Mouse (Mus musculus) limb, embryonic 10.5 days (tissue): ENCODE data around the gene Olfr1417. TPM values are rescaled to one million over a fixed set of nuclear protein-coding genes. Genes with fewer than 3 reads are reported as not detected.

ENCODE experiments used
- DNase-seq: peaks from one replicate; pipeline ENCODE4 v3.0.0-alpha.2; 2017; ENCODE audit warnings: low spot score
- H3K27ac ChIP-seq: fragments of 300-500 bp; sonication (generic); 2 replicates; pipeline ENCODE4 v1.5.1; 2016; ENCODE audit warnings: mild to moderate bottlenecking
- H3K27me3 ChIP-seq: fragments of 300-500 bp; sonication (generic); 2 replicates; pipeline ENCODE4 v1.6.1; 2016; ENCODE audit warnings: low read depth, mild to moderate bottlenecking; ENCODE audit not compliant: poor library complexity, severe bottlenecking
- H3K36me3 ChIP-seq: fragments of 300-500 bp; sonication (generic); 2 replicates; pipeline ENCODE4 v1.6.1; 2016; ENCODE audit warnings: mild to moderate bottlenecking, moderate library complexity
- H3K4me1 ChIP-seq: fragments of 300-500 bp; sonication (generic); 2 replicates; pipeline ENCODE4 v1.6.1; 2016
- H3K4me3 ChIP-seq: fragments of 300-500 bp; sonication (generic); 2 replicates; pipeline ENCODE4 v1.5.1; 2016; ENCODE audit warnings: mild to moderate bottlenecking, moderate library complexity
- H3K9me3 ChIP-seq: fragments of 300-500 bp; sonication (generic); replicated peaks from 2 replicates; pipeline ENCODE4 v1.6.1; 2016; ENCODE audit warnings: mild to moderate bottlenecking
- WGBS: fragments of 180-500 bp; shearing (Covaris S2); methylation state at CpG from one replicate; pipeline ENCODE4 v1.1.7; 2016; 5-methylcytosine and 5-hydroxymethylcytosine counted together
- polyA plus RNA-seq: library from polyadenylated mRNA; unstranded; fragments of >200 nt; fragmentation: Nextera tagmentation; extraction: Ambion mirVana; gene quantifications from 2 replicates; pipeline ENCODE4 v1.2.1, GENCODE M21; 2016

Gene Olfr1417
- polyA plus RNA-seq, 1 experiment from 2014 or later, result not detected

GRCm38 (mm10) chr19:11819143-11819700 is 19.8 kb downstream of the Olfr1417 start, which contains the start of gene Stx3:
Gene Stx3 (minus strand): TSS chr19:11819403.
- peaks cover 16% of the 10 kb centered on the region for H3K4me1 ChIP-seq
- peaks cover 54% of the 10 kb centered on the region for H3K27me3 ChIP-seq
- DNase-seq, result peak; percentile 40
- no peaks in the 10 kb centered on the region for H3K9me3 ChIP-seq
- under 1% methylated on average over 20 of the region's 20 CpGs for WGBS
- H3K36me3 ChIP-seq, result no peaks in the 10 kb centered on the region
- H3K4me3 ChIP-seq, result peak within 1 kb of the TSS; percentile 70
- peak within 1 kb of the TSS; percentile 73 for H3K27ac ChIP-seq

GRCm38 (mm10) chr19:11818199-11819142 is 20.5 kb downstream of the Olfr1417 start:
- Histone ChIP-seq H3K27me3 (peaks cover 54% of the 10 kb centered on the region), H3K27ac (peak overlapping the region; percentile 73), H3K9me3 (no peaks in the 10 kb centered on the region), H3K4me3 (peak overlapping the region; percentile 70), H3K36me3 (no peaks in the 10 kb centered on the region), H3K4me1 (peaks cover 16% of the 10 kb centered on the region)
- DNase-seq, result peak; percentile 66
- under 1% methylated on average over 83 of the region's 83 CpGs for WGBS

GRCm38 (mm10) chr19:11817586-11817985 is 21.4 kb downstream of the Olfr1417 start:
- H3K27ac ChIP-seq, result no peak overlapping the region
- H3K36me3 ChIP-seq, result no peaks in the 10 kb centered on the region
- H3K4me3 ChIP-seq, result peak overlapping the region; percentile 70
- H3K9me3 ChIP-seq, result no peaks in the 10 kb centered on the region
- peaks cover 54% of the 10 kb centered on the region for H3K27me3 ChIP-seq
- 5% methylated on average over 5 of the region's 5 CpGs for WGBS
- peak; percentile 33 for DNase-seq
- peaks cover 16% of the 10 kb centered on the region for H3K4me1 ChIP-seq

- Histone ChIP-seq H3K4me1 (peaks cover 16% of the 10 kb centered on the region), H3K27ac (no peak overlapping the region), H3K27me3 (peaks cover 54% of the 10 kb centered on the region), H3K36me3 (no peaks in the 10 kb centered on the region), H3K4me3 (no peak overlapping the region), H3K9me3 (no peaks in the 10 kb centered on the region)
- DNase-seq, result no peak
- WGBS, result 19% methylated on average over 6 of the region's 6 CpGs
These were observed 22.3 kb downstream of the Olfr1417 start for GRCm38 (mm10) chr19:11816706-11817105.

GRCm38 (mm10) chr19:11814742-11815333 is 24.2 kb downstream of the Olfr1417 start:
- Histone ChIP-seq H3K27me3 (peaks cover 49% of the 10 kb centered on the region), H3K9me3 (no peaks in the 10 kb centered on the region), H3K36me3 (no peaks in the 10 kb centered on the region), H3K4me1 (peaks cover 13% of the 10 kb centered on the region), H3K27ac (no peak overlapping the region), H3K4me3 (no peak overlapping the region)
- no peak for DNase-seq
- whole genome bisulfite sequencing, result 81% methylated on average over 6 of the region's 6 CpGs

GRCm38 (mm10) chr19:11813649-11814048 is 25.4 kb downstream of the Olfr1417 start:
- Histone ChIP-seq H3K4me1 (peaks cover 7% of the 10 kb centered on the region; the same call in 1 of the 2 replicates), H3K27me3 (peaks cover 37% of the 10 kb centered on the region), H3K27ac (no peak overlapping the region), H3K9me3 (no peaks in the 10 kb centered on the region), H3K4me3 (no peak overlapping the region), H3K36me3 (no peaks in the 10 kb centered on the region)
- 27% methylated on average over 8 of the region's 8 CpGs for WGBS
- no peak for DNase-seq

GRCm38 (mm10) chr19:11813136-11813535 is 25.9 kb downstream of the Olfr1417 start:
- Histone ChIP-seq H3K36me3 (no peaks in the 10 kb centered on the region), H3K27me3 (peaks cover 32% of the 10 kb centered on the region), H3K27ac (no peak overlapping the region), H3K4me3 (no peak overlapping the region), H3K9me3 (no peaks in the 10 kb centered on the region), H3K4me1 (peaks cover 3% of the 10 kb centered on the region; the same call in 1 of the 2 replicates)
- no peak for DNase-seq
- WGBS, result 88% methylated on average over 4 of the region's 4 CpGs

GRCm38 (mm10) chr19:11811688-11812365 is 27.2 kb downstream of the Olfr1417 start:
- H3K4me3 ChIP-seq, result no peak overlapping the region
- DNase-seq, result no peak
- H3K27ac ChIP-seq, result no peak overlapping the region
- H3K9me3 ChIP-seq, result no peaks in the 10 kb centered on the region
- H3K27me3 ChIP-seq, result peaks cover 19% of the 10 kb centered on the region
- H3K4me1 ChIP-seq, result no peaks in the 10 kb centered on the region
- 73% methylated on average over 5 of the region's 5 CpGs for WGBS
- no peaks in the 10 kb centered on the region for H3K36me3 ChIP-seq

- H3K9me3 ChIP-seq, result no peaks in the 10 kb centered on the region
- no peak overlapping the region for H3K27ac ChIP-seq
- no peaks in the 10 kb centered on the region for H3K36me3 ChIP-seq
- WGBS, result 89% methylated on average over 1 of the region's 1 CpGs
- no peak overlapping the region for H3K4me3 ChIP-seq
- H3K4me1 ChIP-seq, result no peaks in the 10 kb centered on the region
- peaks cover 9% of the 10 kb centered on the region for H3K27me3 ChIP-seq
- DNase-seq, result no peak
These were observed 28.2 kb downstream of the Olfr1417 start for GRCm38 (mm10) chr19:11810856-11811255.

GRCm38 (mm10) chr19:11810003-11810758 is 28.8 kb downstream of the Olfr1417 start:
- Histone ChIP-seq H3K36me3 (no peaks in the 10 kb centered on the region), H3K9me3 (no peaks in the 10 kb centered on the region), H3K27ac (no peak overlapping the region), H3K4me3 (no peak overlapping the region), H3K4me1 (no peaks in the 10 kb centered on the region), H3K27me3 (peaks cover 5% of the 10 kb centered on the region; the same call in 1 of the 2 replicates)
- WGBS, result 88% methylated on average over 5 of the region's 5 CpGs
- no peak for DNase-seq

GRCm38 (mm10) chr19:11808452-11808851 is 30.6 kb downstream of the Olfr1417 start:
- Histone ChIP-seq H3K9me3 (no peaks in the 10 kb centered on the region), H3K27me3 (no peaks in the 10 kb centered on the region), H3K36me3 (no peaks in the 10 kb centered on the region), H3K4me3 (no peak overlapping the region), H3K4me1 (no peaks in the 10 kb centered on the region), H3K27ac (no peak overlapping the region)
- no peak for DNase-seq
- 95% methylated on average over 2 of the region's 2 CpGs for WGBS

GRCm38 (mm10) chr19:11807822-11808221 is 31.2 kb downstream of the Olfr1417 start:
- H3K9me3 ChIP-seq, result no peaks in the 10 kb centered on the region
- H3K36me3 ChIP-seq, result no peaks in the 10 kb centered on the region
- H3K27ac ChIP-seq, result no peak overlapping the region
- H3K4me1 ChIP-seq, result no peaks in the 10 kb centered on the region
- no peak overlapping the region for H3K4me3 ChIP-seq
- H3K27me3 ChIP-seq, result no peaks in the 10 kb centered on the region
- 81% methylated on average over 6 of the region's 6 CpGs for WGBS
- no peak for DNase-seq
